Mouse (Mus musculus) liver, embryonic 14.5 days (tissue): ENCODE data around the gene Epha4. TPM values are rescaled to one million over a fixed set of nuclear protein-coding genes. Genes with fewer than 3 reads are reported as not detected.

ENCODE experiments used
- ATAC-seq: fragments of 200-750 bp; cut with Nextera tagmentation; 2 replicates; pipeline ENCODE4 v1.8.0; 2017; ENCODE audit warnings: moderate number of reproducible peaks, mild to moderate bottlenecking, moderate library complexity; ENCODE audit not compliant: insufficient read depth
- DNase-seq, 3 experiments: peaks; one replicate each; pipeline ENCODE4 v3.0.0-alpha.2; 2012 to 2013; ENCODE audit warnings: low read depth in 3 of 3, low spot score in 3 of 3
- H3K27ac ChIP-seq: fragments of 300-500 bp; sonication (generic); 2 replicates; pipeline ENCODE4 v1.5.1; 2014; ENCODE audit warnings: moderate library complexity, mild to moderate bottlenecking, control low read depth, inconsistent platforms
- H3K27me3 ChIP-seq: fragments of 300-500 bp; sonication (generic); 2 replicates; pipeline ENCODE4 v1.6.1; 2014; ENCODE audit warnings: mild to moderate bottlenecking, low read length, moderate library complexity; ENCODE audit not compliant: control insufficient read depth, insufficient read depth
- H3K36me3 ChIP-seq: fragments of 300-500 bp; sonication (generic); replicated peaks from 2 replicates; pipeline ENCODE4 v1.6.1; 2014; ENCODE audit warnings: low read depth; ENCODE audit not compliant: control insufficient read depth, insufficient read depth
- H3K4me1 ChIP-seq, 2 experiments: fragments of 200-500 bp in 1 of 2; fragments of 300-500 bp in 1 of 2; sonication (generic) in 1 of 2; replicated peaks; 2 replicates each; pipeline ENCODE4 v1.6.1; 2012 to 2014; ENCODE audit warnings: antibody characterized with exemption in 1 of 2, inconsistent platforms in 1 of 2, low read length in 1 of 2; ENCODE audit not compliant: control insufficient read depth in 2 of 2, insufficient read depth in 2 of 2
- H3K4me2 ChIP-seq: fragments of 300-500 bp; sonication (generic); 2 replicates; pipeline ENCODE4 v1.6.1; 2014; ENCODE audit warnings: low read depth, mild to moderate bottlenecking, control low read depth, moderate library complexity
- H3K4me3 ChIP-seq, 2 experiments: fragments of 200-500 bp in 1 of 2; fragments of 300-500 bp in 1 of 2; sonication (generic) in 1 of 2; 2 replicates each; pipeline ENCODE4 v1.5.1; 2012 to 2014; ENCODE audit warnings: low read depth in 2 of 2, low read length in 2 of 2, mild to moderate bottlenecking in 2 of 2, control low read depth in 1 of 2, inconsistent platforms in 1 of 2, moderate library complexity in 1 of 2; ENCODE audit not compliant: insufficient read depth in 1 of 2
- H3K9ac ChIP-seq: fragments of 300-500 bp; sonication (generic); replicated peaks from 2 replicates; pipeline ENCODE4 v1.6.1; 2014; ENCODE audit warnings: mild to moderate bottlenecking, control low read depth, moderate library complexity
- H3K9me3 ChIP-seq: fragments of 300-500 bp; sonication (generic); 2 replicates; pipeline ENCODE4 v1.6.1; 2016; ENCODE audit warnings: low read length, mixed read lengths; ENCODE audit not compliant: control insufficient read depth
- CTCF ChIP-seq: IDR thresholded peaks from 2 replicates; pipeline ENCODE4 v1.5.1; 2016; ENCODE audit warnings: antibody characterized with exemption, low read depth, control low read depth
- EP300 ChIP-seq: IDR thresholded peaks from 2 replicates; pipeline ENCODE4 v1.6.1; 2016; ENCODE audit warnings: antibody characterized with exemption, low read depth
- WGBS: fragments of 180-500 bp; shearing (Covaris S2); extraction: QIAGEN DNeasy Blood & Tissue Kit; methylation state at CpG from one replicate; pipeline ENCODE4 v1.1.7; 2014; ENCODE audit not compliant: insufficient replicate concordance; 5-methylcytosine and 5-hydroxymethylcytosine counted together
- polyA plus RNA-seq, 2 experiments: library from polyadenylated mRNA; depleted of rRNA in 1 of 2; stranded (reverse) in 1 of 2; unstranded in 1 of 2; fragments of >200 nt; fragmentation: Nextera tagmentation in 1 of 2; extraction: Ambion mirVana in 1 of 2; gene quantifications; 2 replicates each; pipeline versions ENCODE4 v1.2.1 to v1.2.3; 2012 to 2014

The Epha4 gene
- polyA plus RNA-seq, 2 experiments: 0.22 to 0.50 TPM

GRCm38 (mm10) chr1:77493841-77494635, 20.9 kb downstream of the Epha4 start:
- no peak for TF ChIP-seq CTCF
- TF ChIP-seq EP300: no peak
- DNase-seq (no peak), ATAC-seq (no peak)
- no peaks in the 10 kb centered on the region for H3K36me3 ChIP-seq
- no peak overlapping the region for H3K27ac ChIP-seq
- H3K9ac ChIP-seq: no peak overlapping the region
- no peaks in the 10 kb centered on the region for H3K27me3 ChIP-seq
- no peaks in the 10 kb centered on the region for H3K9me3 ChIP-seq
- H3K4me3 ChIP-seq: no peak overlapping the region
- H3K4me2 ChIP-seq: no peak overlapping the region
- H3K4me1 ChIP-seq: no peaks in the 10 kb centered on the region; a peak in 1 of 4 replicates
- 67% methylated on average over 10 of the region's 10 CpGs for WGBS

GRCm38 (mm10) chr1:77490166-77490565, 24.7 kb downstream of the Epha4 start:
- TF ChIP-seq EP300 (no peak), CTCF (no peak)
- Histone ChIP-seq H3K27me3 (no peaks in the 10 kb centered on the region), H3K9ac (no peak overlapping the region), H3K4me3 (no peak overlapping the region), H3K36me3 (no peaks in the 10 kb centered on the region), H3K4me1 (no peaks in the 10 kb centered on the region; a peak in 1 of 4 replicates), H3K4me2 (no peak overlapping the region), H3K9me3 (no peaks in the 10 kb centered on the region), H3K27ac (no peak overlapping the region)
- ATAC-seq: no peak
- 67% methylated on average over 6 of the region's 6 CpGs for WGBS
- no peak for DNase-seq

- Histone ChIP-seq H3K9me3 (no peaks in the 10 kb centered on the region), H3K27me3 (no peaks in the 10 kb centered on the region), H3K9ac (no peak overlapping the region), H3K4me2 (no peak overlapping the region), H3K4me3 (no peak overlapping the region), H3K27ac (no peak overlapping the region), H3K4me1 (no peaks in the 10 kb centered on the region), H3K36me3 (no peaks in the 10 kb centered on the region)
- no peak for TF ChIP-seq CTCF
- WGBS: 47% methylated on average over 7 of the region's 7 CpGs
- no peak for DNase-seq
- no peak for ATAC-seq
Measured at GRCm38 (mm10) chr1:77489387-77489786, 25.5 kb downstream of the Epha4 start.

GRCm38 (mm10) chr1:77487856-77488462, 26.9 kb downstream of the Epha4 start:
- Histone ChIP-seq H3K27ac (no peak overlapping the region), H3K4me2 (no peak overlapping the region), H3K36me3 (no peaks in the 10 kb centered on the region), H3K4me3 (no peak overlapping the region), H3K9ac (no peak overlapping the region), H3K9me3 (no peaks in the 10 kb centered on the region), H3K27me3 (no peaks in the 10 kb centered on the region), H3K4me1 (no peaks in the 10 kb centered on the region)
- ATAC-seq (no peak), DNase-seq (no peak)
- TF ChIP-seq EP300: no peak
- no peak for TF ChIP-seq CTCF
- 47% methylated on average over 13 of the region's 13 CpGs for WGBS

- Histone ChIP-seq H3K4me2 (no peak overlapping the region), H3K9me3 (no peaks in the 10 kb centered on the region), H3K4me3 (no peak overlapping the region), H3K4me1 (no peaks in the 10 kb centered on the region), H3K36me3 (no peaks in the 10 kb centered on the region), H3K9ac (no peak overlapping the region), H3K27ac (no peak overlapping the region), H3K27me3 (no peaks in the 10 kb centered on the region)
- DNase-seq (no peak), ATAC-seq (no peak)
- 50% methylated on average over 6 of the region's 6 CpGs for WGBS
- no peak for TF ChIP-seq CTCF
- no peak for TF ChIP-seq EP300
Measured at GRCm38 (mm10) chr1:77484766-77485596, 29.9 kb downstream of the Epha4 start.
